8 mouse cellular contexts compared by ENCODE assay signal in the genomic region with DNA sequence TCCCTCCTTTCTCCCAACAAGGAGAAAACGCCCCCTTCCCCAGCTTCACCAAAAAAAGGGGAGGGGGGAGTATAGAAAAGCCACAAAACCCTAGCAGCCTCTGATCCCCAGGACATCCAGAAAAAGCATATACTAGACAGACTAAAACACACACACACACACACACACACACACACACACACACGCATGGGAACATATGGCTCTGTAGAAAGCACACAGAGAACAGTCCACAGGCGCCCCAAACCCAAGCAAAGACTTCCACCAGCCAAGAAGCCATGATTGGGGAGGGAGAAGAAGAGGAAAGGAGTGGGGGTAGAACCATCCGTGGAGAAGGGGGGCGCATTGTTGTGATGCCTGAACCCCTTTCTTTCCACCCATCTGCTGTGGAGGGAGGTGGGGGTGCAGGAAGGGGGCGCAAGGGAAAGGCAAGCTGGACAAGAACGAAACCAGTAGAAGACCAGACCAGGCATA. TPM values are rescaled to one million over a fixed set of nuclear protein-coding genes. Genes with fewer than 3 reads are reported as not detected.
DNase-seq lines count a peak whose midpoint lies in the region; ATAC-seq and TF ChIP-seq lines count a peak whose summit lies in the region.

No protein-coding gene starts in this region.

- H3K27ac ChIP-seq in thymus, adult 2 months (ENCODE audit: control insufficient read depth, insufficient read depth, low read length), result no peak overlapping the region
- peak overlapping the region; percentile 91; the same call in 1 of the 2 replicates for H3K27ac ChIP-seq in hindbrain, embryonic 11.5 days (ENCODE audit: low read depth, low read length)
- H3K27ac ChIP-seq in limb, embryonic 15.5 days, result peak overlapping the region; percentile 91

- H3K9me3 ChIP-seq in hindbrain, embryonic 11.5 days (ENCODE audit: control insufficient read depth, low read length), result no peaks in the 10 kb centered on the region
- H3K9me3 ChIP-seq in limb, embryonic 15.5 days, result no peaks in the 10 kb centered on the region

- peak overlapping the region; percentile 93 for H3K9ac ChIP-seq in hindbrain, embryonic 11.5 days (ENCODE audit: low read depth, low read length)
- H3K9ac ChIP-seq in limb, embryonic 15.5 days, result peak overlapping the region; percentile 70

- peak overlapping the region; percentile 67 for H3K4me2 ChIP-seq in hindbrain, embryonic 11.5 days (replicated peaks; ENCODE audit: low read depth, low read length)
- H3K4me2 ChIP-seq in limb, embryonic 15.5 days, result peak overlapping the region; percentile 71

- TF ChIP-seq CTCF in thymus, adult 2 months (IDR thresholded peaks at IDR 0.05; ENCODE audit: borderline replicate concordance, control insufficient read depth, extremely low read depth, insufficient read depth, low read length, poor library complexity), result no peak

- no peaks in the 10 kb centered on the region; the same call in 1 of the 2 replicates for H3K27me3 ChIP-seq in thymus, adult 2 months (ENCODE audit: control insufficient read depth, insufficient read depth, low read length)
- H3K27me3 ChIP-seq in hindbrain, embryonic 11.5 days (ENCODE audit: control insufficient read depth, insufficient read depth, low read length), result no peaks in the 10 kb centered on the region
- 0 out of 2 replicates have a peak, but pooled peaks cover 3% of the 10 kb centered on the region for H3K27me3 ChIP-seq in limb, embryonic 15.5 days

- TF ChIP-seq POLR2A in thymus, adult 2 months (IDR thresholded peaks at IDR 0.05; ENCODE audit: control insufficient read depth, extremely low read depth, insufficient read depth, low read length, poor library complexity), result no peak

- no peaks in the 10 kb centered on the region for H3K36me3 ChIP-seq in thymus, adult 2 months (ENCODE audit: control insufficient read depth, insufficient read depth, low read length)
- H3K36me3 ChIP-seq in hindbrain, embryonic 11.5 days (ENCODE audit: control insufficient read depth, insufficient read depth, low read length), result no peaks in the 10 kb centered on the region
- H3K36me3 ChIP-seq in limb, embryonic 15.5 days, result no peaks in the 10 kb centered on the region

- WGBS in thymus, adult 2 months, result 4% methylated on average over 5 of the region's 7 CpGs
- WGBS in hindbrain, embryonic 11.5 days, result 0% methylated on average over 5 of the region's 7 CpGs
- 3% methylated on average over 7 of the region's 7 CpGs for WGBS in limb, embryonic 15.5 days

- H3K4me3 ChIP-seq in thymus, adult 2 months (ENCODE audit: control insufficient read depth, insufficient read depth, low read length), result peak overlapping the region; percentile 22
- peak overlapping the region; percentile 72 for H3K4me3 ChIP-seq in hindbrain, embryonic 11.5 days (ENCODE audit: low read depth, low read length)
- H3K4me3 ChIP-seq in limb, embryonic 15.5 days, result peak overlapping the region; percentile 77

- peak; percentile 49 for DNase-seq in embryo, embryonic 10.5 days (ENCODE audit: low spot score)
- no peak for DNase-seq in embryo, embryonic 10 days (ENCODE audit: low spot score)
- DNase-seq in thymus, adult 2 months, result no peak
- no peak for DNase-seq in thymus, postnatal 25 days
- DNase-seq in hindbrain, embryonic 11.5 days (ENCODE audit: low spot score), result peak; percentile 54
- DNase-seq in right cerebral cortex, postnatal 14 days, result peak; percentile 45
- no peak for DNase-seq in thymus, postnatal 4 days

- ATAC-seq in hindbrain, embryonic 11.5 days (ENCODE audit: low FRiP score), result no peak
- ATAC-seq in limb, embryonic 15.5 days (ENCODE audit: insufficient number of reproducible peaks, low FRiP score, low TSS enrichment, low read depth), result no peak

- H3K4me1 ChIP-seq in thymus, adult 2 months (replicated peaks; ENCODE audit: control insufficient read depth, insufficient read depth, low read length), result peaks cover 9% of the 10 kb centered on the region
- H3K4me1 ChIP-seq in hindbrain, embryonic 11.5 days (replicated peaks; ENCODE audit: control insufficient read depth, insufficient read depth, low read length), result 0 out of 2 replicates have a peak, but pooled peaks cover 2% of the 10 kb centered on the region
- peaks cover 26% of the 10 kb centered on the region for H3K4me1 ChIP-seq in limb, embryonic 15.5 days

RNA-seq across cellular contexts. Expression of a gene that starts 2.3 kb away (rescaled TPM):
- 4.9 and 5.0 TPM in 2 replicates for polyA plus RNA-seq in thymus, adult 2 months (2012; rRNA removed)
- polyA plus RNA-seq in hindbrain, embryonic 11.5 days (2014; fragmentation: Nextera tagmentation; extraction: Ambion mirVana), result 49.5 and 70.3 TPM in 2 replicates
- 31.5 and 34.0 TPM in 2 replicates for polyA plus RNA-seq in limb, embryonic 15.5 days (2015; fragmentation: Nextera tagmentation; extraction: Ambion mirVana)

Comparison
In these comparisons a context has a peak if more than half of its experiments do, and no peak if none do; other contexts are left out.
1. DNase-seq: peak in embryo, embryonic 10.5 days (single experiment), hindbrain, embryonic 11.5 days (single experiment) and right cerebral cortex, postnatal 14 days (single experiment); none in embryo, embryonic 10 days (single experiment), thymus, adult 2 months (single experiment), thymus, postnatal 25 days (single experiment) and thymus, postnatal 4 days (single experiment).
2. H3K4me3 ChIP-seq: peak in every context shown above with its lines; median percentile 77 in limb, embryonic 15.5 days; 72 in hindbrain, embryonic 11.5 days; 22 in thymus, adult 2 months.